Mouse (Mus musculus) right cerebral cortex, postnatal 14 days (tissue): ENCODE measurements around the gene Hivep1.

ENCODE experiments used
- DNase-seq: peaks from one replicate; pipeline ENCODE4 v3.0.0; 2022

Gene Hivep1

GRCm38 (mm10) chr13:42113601-42114000, 61.8 kb downstream of the Hivep1 start:
- DNase-seq = no peak

GRCm38 (mm10) chr13:42116301-42116700, 64.5 kb downstream of the Hivep1 start:
- DNase-seq = no peak

- DNase-seq = no peak
Observed at GRCm38 (mm10) chr13:42119062-42119461, 67.2 kb downstream of the Hivep1 start.

GRCm38 (mm10) chr13:42121106-42121776, 69.4 kb downstream of the Hivep1 start:
- no peak for DNase-seq

GRCm38 (mm10) chr13:42121777-42122682, 70.2 kb downstream of the Hivep1 start:
- no peak for DNase-seq

GRCm38 (mm10) chr13:42144627-42145026, 92.8 kb downstream of the Hivep1 start:
- no peak for DNase-seq

- no peak for DNase-seq
Observed at GRCm38 (mm10) chr13:42149328-42150071, 97.7 kb downstream of the Hivep1 start.

GRCm38 (mm10) chr13:42150072-42150450, 98.2 kb downstream of the Hivep1 start:
- DNase-seq = no peak

GRCm38 (mm10) chr13:42150462-42151127, 98.8 kb downstream of the Hivep1 start:
- DNase-seq = no peak

- DNase-seq = no peak
Observed at GRCm38 (mm10) chr13:42158259-42158658, 106.4 kb downstream of the Hivep1 start.

GRCm38 (mm10) chr13:42159416-42160185, 107.8 kb downstream of the Hivep1 start:
- DNase-seq = no peak

GRCm38 (mm10) chr13:42170802-42171201, 119.0 kb downstream of the Hivep1 start:
- DNase-seq = no peak

GRCm38 (mm10) chr13:42174827-42175420, 123.1 kb downstream of the Hivep1 start:
- DNase-seq = peak; percentile 45

- no peak for DNase-seq
Observed at GRCm38 (mm10) chr13:42182635-42183034, 130.8 kb downstream of the Hivep1 start.

- DNase-seq = no peak
Observed at GRCm38 (mm10) chr13:42184131-42184530, 132.3 kb downstream of the Hivep1 start.

GRCm38 (mm10) chr13:42193016-42193415, 141.2 kb downstream of the Hivep1 start:
- no peak for DNase-seq

- DNase-seq = no peak
Observed at GRCm38 (mm10) chr13:42195671-42196070, 143.8 kb downstream of the Hivep1 start.

- no peak for DNase-seq
Observed at GRCm38 (mm10) chr13:42197656-42198055, 145.8 kb downstream of the Hivep1 start.

GRCm38 (mm10) chr13:42213556-42213955, 161.7 kb downstream of the Hivep1 start:
- no peak for DNase-seq

GRCm38 (mm10) chr13:42222401-42222800, 170.6 kb downstream of the Hivep1 start:
- no peak for DNase-seq

- no peak for DNase-seq
Observed at GRCm38 (mm10) chr13:42228849-42229248, 177.0 kb downstream of the Hivep1 start.
